Mouse (Mus musculus): Measurements from ENCODE around the gene Igfbpl1. TPM values are rescaled to one million over a fixed set of nuclear protein-coding genes. Genes with fewer than 3 reads are reported as not detected.

The Igfbpl1 gene
- polyA plus RNA-seq, 1 experiment from 2014 or later: 10.0 TPM

DNA sequence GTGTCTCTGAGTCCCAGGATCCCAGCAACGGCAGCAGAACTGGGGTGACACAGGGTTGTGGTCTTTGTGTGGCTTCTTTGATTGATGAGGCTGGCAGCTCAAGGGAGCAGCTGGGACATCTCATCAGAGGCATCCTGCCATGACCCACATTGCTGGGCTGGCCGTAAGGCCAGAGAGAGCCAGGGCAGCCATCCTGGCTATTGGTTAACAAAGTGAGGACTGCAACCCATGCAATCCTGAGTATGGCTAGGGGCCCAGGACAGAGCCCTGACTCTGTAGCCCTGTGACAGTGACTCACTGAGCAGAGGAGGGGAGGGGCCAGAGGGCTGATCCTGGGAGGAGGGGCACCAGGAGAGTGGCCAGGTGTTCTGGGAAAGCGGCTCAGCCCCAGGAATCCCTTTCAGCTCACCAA, 24.9 kb upstream of the Igfbpl1 start:
- Histone ChIP-seq H3K4me2 (ENCODE audit: low read depth, low read length) (no peak overlapping the region), H3K36me3 (replicated peaks; ENCODE audit: control insufficient read depth, insufficient read depth, low read depth, low read length) (no peaks in the 10 kb centered on the region), H3K27me3 (ENCODE audit: control insufficient read depth, insufficient read depth, low read length) (no peaks in the 10 kb centered on the region; the same call in 1 of the 2 replicates), H3K9me3 (replicated peaks; ENCODE audit: control insufficient read depth, low read length) (no peaks in the 10 kb centered on the region), H3K4me3 (ENCODE audit: low read depth, low read length) (no peak overlapping the region), H3K4me1 (ENCODE audit: control insufficient read depth, insufficient read depth, low read length) (no peaks in the 10 kb centered on the region), H3K27ac (replicated peaks; ENCODE audit: low read depth, low read length) (no peak overlapping the region), H3K9ac (replicated peaks; ENCODE audit: low read length) (no peak overlapping the region)
- no peak for DNase-seq (ENCODE audit: low spot score)
- 49% methylated on average over 3 of the region's 3 CpGs for WGBS
- ATAC-seq (replicated peaks; ENCODE audit: insufficient number of reproducible peaks, low FRiP score, low TSS enrichment, low read depth): no peak

- Histone ChIP-seq H3K4me1 (ENCODE audit: control insufficient read depth, insufficient read depth, low read length) (no peaks in the 10 kb centered on the region), H3K27me3 (ENCODE audit: control insufficient read depth, insufficient read depth, low read length) (no peaks in the 10 kb centered on the region; the same call in 1 of the 2 replicates), H3K4me2 (ENCODE audit: low read depth, low read length) (no peak overlapping the region), H3K4me3 (ENCODE audit: low read depth, low read length) (no peak overlapping the region), H3K9ac (replicated peaks; ENCODE audit: low read length) (no peak overlapping the region), H3K36me3 (replicated peaks; ENCODE audit: control insufficient read depth, insufficient read depth, low read depth, low read length) (no peaks in the 10 kb centered on the region), H3K27ac (replicated peaks; ENCODE audit: low read depth, low read length) (no peak overlapping the region), H3K9me3 (replicated peaks; ENCODE audit: control insufficient read depth, low read length) (no peaks in the 10 kb centered on the region)
- ATAC-seq (replicated peaks; ENCODE audit: insufficient number of reproducible peaks, low FRiP score, low TSS enrichment, low read depth): no peak
- no peak for DNase-seq (ENCODE audit: low spot score)
- 45% methylated on average over 1 of the region's 1 CpGs for WGBS
Observed at GRCm38 (mm10) chr4:45849419-45849818, 22.7 kb upstream of the Igfbpl1 start.

GRCm38 (mm10) chr4:45848825-45849156, 22.1 kb upstream of the Igfbpl1 start:
- Histone ChIP-seq H3K9ac (replicated peaks; ENCODE audit: low read length) (no peak overlapping the region), H3K36me3 (replicated peaks; ENCODE audit: control insufficient read depth, insufficient read depth, low read depth, low read length) (no peaks in the 10 kb centered on the region), H3K4me3 (ENCODE audit: low read depth, low read length) (no peak overlapping the region), H3K27me3 (ENCODE audit: control insufficient read depth, insufficient read depth, low read length) (no peaks in the 10 kb centered on the region; the same call in 1 of the 2 replicates), H3K4me1 (ENCODE audit: control insufficient read depth, insufficient read depth, low read length) (no peaks in the 10 kb centered on the region), H3K4me2 (ENCODE audit: low read depth, low read length) (no peak overlapping the region), H3K9me3 (replicated peaks; ENCODE audit: control insufficient read depth, low read length) (no peaks in the 10 kb centered on the region), H3K27ac (replicated peaks; ENCODE audit: low read depth, low read length) (no peak overlapping the region)
- DNase-seq (ENCODE audit: low spot score): no peak
- 51% methylated on average over 10 of the region's 10 CpGs for WGBS
- no peak for ATAC-seq (replicated peaks; ENCODE audit: insufficient number of reproducible peaks, low FRiP score, low TSS enrichment, low read depth)

GRCm38 (mm10) chr4:45848109-45848824, 21.5 kb upstream of the Igfbpl1 start, which contains the start of gene Stra6l:
Gene Stra6l (plus strand): TSS chr4:45848664.
- H3K27me3 ChIP-seq (ENCODE audit: control insufficient read depth, insufficient read depth, low read length): no peaks in the 10 kb centered on the region
- H3K9me3 ChIP-seq (replicated peaks; ENCODE audit: control insufficient read depth, low read length): no peaks in the 10 kb centered on the region
- WGBS: 74% methylated on average over 10 of the region's 10 CpGs
- no peaks in the 10 kb centered on the region for H3K4me1 ChIP-seq (ENCODE audit: control insufficient read depth, insufficient read depth, low read length)
- no peak within 1 kb of the TSS for H3K4me2 ChIP-seq (ENCODE audit: low read depth, low read length)
- H3K36me3 ChIP-seq (replicated peaks; ENCODE audit: control insufficient read depth, insufficient read depth, low read depth, low read length): no peaks in the 10 kb centered on the region
- no peak within 1 kb of the TSS for H3K27ac ChIP-seq (replicated peaks; ENCODE audit: low read depth, low read length)
- no peak within 1 kb of the TSS for H3K4me3 ChIP-seq (ENCODE audit: low read depth, low read length)
- no peak within 1 kb of the TSS for H3K9ac ChIP-seq (replicated peaks; ENCODE audit: low read length)
- no peak for ATAC-seq (replicated peaks; ENCODE audit: insufficient number of reproducible peaks, low FRiP score, low TSS enrichment, low read depth)
- DNase-seq (ENCODE audit: low spot score): no peak

GRCm38 (mm10) chr4:45846263-45846662, 19.5 kb upstream of the Igfbpl1 start:
- H3K36me3 ChIP-seq (replicated peaks; ENCODE audit: control insufficient read depth, insufficient read depth, low read depth, low read length): no peaks in the 10 kb centered on the region
- no peak overlapping the region for H3K4me3 ChIP-seq (ENCODE audit: low read depth, low read length)
- no peak overlapping the region for H3K9ac ChIP-seq (replicated peaks; ENCODE audit: low read length)
- no peaks in the 10 kb centered on the region for H3K27me3 ChIP-seq (ENCODE audit: control insufficient read depth, insufficient read depth, low read length)
- DNase-seq (ENCODE audit: low spot score) (no peak), ATAC-seq (replicated peaks; ENCODE audit: insufficient number of reproducible peaks, low FRiP score, low TSS enrichment, low read depth) (no peak)
- no peak overlapping the region for H3K27ac ChIP-seq (replicated peaks; ENCODE audit: low read depth, low read length)
- no peak overlapping the region for H3K4me2 ChIP-seq (ENCODE audit: low read depth, low read length)
- WGBS: 91% methylated on average over 2 of the region's 2 CpGs
- H3K4me1 ChIP-seq (ENCODE audit: control insufficient read depth, insufficient read depth, low read length): no peaks in the 10 kb centered on the region
- no peaks in the 10 kb centered on the region for H3K9me3 ChIP-seq (replicated peaks; ENCODE audit: control insufficient read depth, low read length)

DNA sequence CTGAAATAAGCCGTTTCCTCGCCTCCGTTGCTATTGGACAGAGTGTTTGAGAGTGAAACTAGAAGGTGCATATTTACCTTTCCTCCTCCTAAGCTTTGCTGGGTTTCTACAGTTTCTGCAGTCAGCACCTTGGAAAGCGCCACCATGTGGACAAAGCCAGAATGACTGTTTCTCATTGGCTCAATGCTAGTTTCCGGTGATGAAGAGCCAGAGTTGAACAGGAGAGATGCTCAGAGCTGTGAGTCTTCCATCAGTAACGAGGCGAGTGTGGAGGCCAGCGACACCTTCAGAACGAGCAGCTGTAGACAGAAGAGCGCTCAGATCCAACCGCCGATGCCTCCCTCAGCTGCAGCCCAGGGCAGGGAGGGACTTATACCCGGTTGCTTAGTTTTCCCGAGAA, 17.6 kb upstream of the Igfbpl1 start:
- no peaks in the 10 kb centered on the region for H3K36me3 ChIP-seq (replicated peaks; ENCODE audit: control insufficient read depth, insufficient read depth, low read depth, low read length)
- ATAC-seq (replicated peaks; ENCODE audit: insufficient number of reproducible peaks, low FRiP score, low TSS enrichment, low read depth) (no peak), DNase-seq (ENCODE audit: low spot score) (peak; percentile 77)
- H3K9me3 ChIP-seq (replicated peaks; ENCODE audit: control insufficient read depth, low read length): no peaks in the 10 kb centered on the region
- H3K4me2 ChIP-seq (ENCODE audit: low read depth, low read length): no peak overlapping the region
- H3K27me3 ChIP-seq (ENCODE audit: control insufficient read depth, insufficient read depth, low read length): no peaks in the 10 kb centered on the region
- no peak overlapping the region for H3K27ac ChIP-seq (replicated peaks; ENCODE audit: low read depth, low read length)
- 47% methylated on average over 14 of the region's 14 CpGs for WGBS
- H3K4me3 ChIP-seq (ENCODE audit: low read depth, low read length): no peak overlapping the region
- H3K4me1 ChIP-seq (ENCODE audit: control insufficient read depth, insufficient read depth, low read length): no peaks in the 10 kb centered on the region
- no peak overlapping the region for H3K9ac ChIP-seq (replicated peaks; ENCODE audit: low read length)

DNA sequence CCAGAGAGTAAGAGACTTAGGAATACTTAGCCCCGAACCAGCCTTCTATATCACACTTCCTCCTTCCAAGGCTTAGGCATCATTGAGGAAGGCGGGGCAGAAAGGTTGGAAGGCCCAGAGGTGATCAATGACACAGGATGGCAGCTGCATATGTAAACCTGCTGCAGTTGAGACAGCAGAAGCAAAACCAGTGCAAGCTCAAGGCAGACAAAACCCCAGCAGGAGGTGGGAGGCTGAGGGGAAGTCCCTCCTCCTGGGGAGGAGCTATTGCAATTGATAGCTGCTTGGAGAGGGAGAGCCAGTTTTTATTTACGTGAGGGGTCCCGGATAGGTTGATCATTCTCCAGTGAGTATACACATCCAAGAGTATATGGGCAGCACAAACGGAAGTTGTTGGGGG, 6.7 kb upstream of the Igfbpl1 start:
- Histone ChIP-seq H3K4me3 (ENCODE audit: low read depth, low read length) (no peak overlapping the region), H3K9ac (replicated peaks; ENCODE audit: low read length) (no peak overlapping the region), H3K9me3 (replicated peaks; ENCODE audit: control insufficient read depth, low read length) (no peaks in the 10 kb centered on the region), H3K4me2 (ENCODE audit: low read depth, low read length) (no peak overlapping the region), H3K27ac (replicated peaks; ENCODE audit: low read depth, low read length) (no peak overlapping the region), H3K36me3 (replicated peaks; ENCODE audit: control insufficient read depth, insufficient read depth, low read depth, low read length) (no peaks in the 10 kb centered on the region), H3K4me1 (ENCODE audit: control insufficient read depth, insufficient read depth, low read length) (no peaks in the 10 kb centered on the region), H3K27me3 (ENCODE audit: control insufficient read depth, insufficient read depth, low read length) (peaks cover 5% of the 10 kb centered on the region)
- 36% methylated on average over 5 of the region's 5 CpGs for WGBS
- ATAC-seq (replicated peaks; ENCODE audit: insufficient number of reproducible peaks, low FRiP score, low TSS enrichment, low read depth): no peak
- DNase-seq (ENCODE audit: low spot score): no peak

DNA sequence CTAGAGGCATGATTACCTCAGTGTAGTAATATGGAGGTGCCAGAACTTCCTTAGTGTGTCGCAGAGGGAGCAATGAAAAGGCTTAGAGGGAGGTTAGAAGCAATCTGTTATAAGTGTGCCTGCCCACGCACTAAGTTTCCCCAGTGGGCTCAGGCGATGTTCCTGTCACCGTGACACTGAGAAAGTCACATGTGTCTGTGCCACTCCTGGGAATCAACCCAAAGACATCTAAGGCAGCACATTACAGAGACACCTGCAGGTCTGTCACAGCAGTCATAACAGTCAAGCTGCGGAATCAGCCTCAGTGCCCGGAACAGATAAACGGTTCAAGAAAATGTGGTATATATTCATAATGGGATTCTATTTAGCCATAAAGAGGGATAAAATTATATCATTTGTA, 5.3 kb upstream of the Igfbpl1 start:
- H3K4me1 ChIP-seq (ENCODE audit: control insufficient read depth, insufficient read depth, low read length): no peaks in the 10 kb centered on the region
- H3K27ac ChIP-seq (replicated peaks; ENCODE audit: low read depth, low read length): no peak overlapping the region
- H3K9ac ChIP-seq (replicated peaks; ENCODE audit: low read length): no peak overlapping the region
- no peaks in the 10 kb centered on the region for H3K36me3 ChIP-seq (replicated peaks; ENCODE audit: control insufficient read depth, insufficient read depth, low read depth, low read length)
- WGBS: 89% methylated on average over 7 of the region's 7 CpGs
- DNase-seq (ENCODE audit: low spot score) (no peak), ATAC-seq (replicated peaks; ENCODE audit: insufficient number of reproducible peaks, low FRiP score, low TSS enrichment, low read depth) (no peak)
- no peaks in the 10 kb centered on the region for H3K9me3 ChIP-seq (replicated peaks; ENCODE audit: control insufficient read depth, low read length)
- peaks cover 17% of the 10 kb centered on the region for H3K27me3 ChIP-seq (ENCODE audit: control insufficient read depth, insufficient read depth, low read length)
- H3K4me3 ChIP-seq (ENCODE audit: low read depth, low read length): no peak overlapping the region
- H3K4me2 ChIP-seq (ENCODE audit: low read depth, low read length): no peak overlapping the region
